Mouse (Mus musculus) midbrain, postnatal 0 days (tissue): Measurements from ENCODE around the gene Mob3b. TPM values are rescaled to one million over a fixed set of nuclear protein-coding genes. Genes with fewer than 3 reads are reported as not detected.

ENCODE experiments used
- ATAC-seq: fragments of 200-750 bp; cut with Nextera tagmentation; 2 replicates; pipeline ENCODE4 v1.8.0; 2017; ENCODE audit warnings: moderate number of reproducible peaks, mild to moderate bottlenecking, moderate TSS enrichment, moderate library complexity; ENCODE audit not compliant: low FRiP score
- DNase-seq: peaks from one replicate; pipeline ENCODE4 v3.0.0-alpha.2; 2015; ENCODE audit warnings: low spot score
- H3K27ac ChIP-seq: fragments of 300-500 bp; sonication (generic); 2 replicates; pipeline ENCODE4 v1.5.1; 2014; ENCODE audit warnings: low read depth, mild to moderate bottlenecking, low read length, mixed read lengths
- H3K27me3 ChIP-seq: fragments of 300-500 bp; sonication (generic); 2 replicates; pipeline ENCODE4 v1.6.1; 2014; ENCODE audit warnings: low read length, control low read depth, mixed read lengths; ENCODE audit not compliant: insufficient read depth
- H3K36me3 ChIP-seq: fragments of 300-500 bp; sonication (generic); 2 replicates; pipeline ENCODE4 v1.6.1; 2014; ENCODE audit warnings: low read length, control low read depth, mixed read lengths; ENCODE audit not compliant: insufficient read depth
- H3K4me1 ChIP-seq: fragments of 300-500 bp; sonication (generic); 2 replicates; pipeline ENCODE4 v1.6.1; 2014; ENCODE audit warnings: mild to moderate bottlenecking, control low read depth, antibody characterized with exemption, low read length, mixed read lengths; ENCODE audit not compliant: insufficient read depth
- H3K4me2 ChIP-seq: fragments of 300-500 bp; sonication (generic); 2 replicates; pipeline ENCODE4 v1.6.1; 2014; ENCODE audit warnings: low read depth, mild to moderate bottlenecking, low read length, mixed read lengths; ENCODE audit not compliant: poor library complexity, severe bottlenecking
- H3K4me3 ChIP-seq: fragments of 300-500 bp; sonication (generic); 2 replicates; pipeline ENCODE4 v1.5.1; 2014; ENCODE audit warnings: low read depth, mild to moderate bottlenecking, low read length, moderate library complexity
- H3K9ac ChIP-seq: fragments of 300-500 bp; sonication (generic); replicated peaks from 2 replicates; pipeline ENCODE4 v1.6.1; 2014; ENCODE audit warnings: mild to moderate bottlenecking, low read length, moderate library complexity, mixed read lengths; ENCODE audit not compliant: poor library complexity, severe bottlenecking
- H3K9me3 ChIP-seq: fragments of 300-500 bp; sonication (generic); 2 replicates; pipeline ENCODE4 v1.6.1; 2016; ENCODE audit warnings: low read length, control low read depth
- CTCF ChIP-seq: IDR thresholded peaks from 2 replicates; pipeline ENCODE4 v1.5.1; 2016; ENCODE audit warnings: antibody characterized with exemption, mild to moderate bottlenecking
- WGBS: fragments of 180-500 bp; shearing (Covaris S2); extraction: QIAGEN DNeasy Blood & Tissue Kit; methylation state at CpG from one replicate; pipeline ENCODE4 v1.1.7; 2014; 5-methylcytosine and 5-hydroxymethylcytosine counted together
- polyA plus RNA-seq: library from polyadenylated mRNA; unstranded; fragments of >200 nt; fragmentation: Nextera tagmentation; extraction: Ambion mirVana; gene quantifications from 2 replicates; pipeline ENCODE4 v1.2.1, GENCODE M21; 2015
- total RNA-seq: library from RNA; depleted of rRNA; stranded (reverse); fragments of >200 nt; gene quantifications from 2 replicates; pipeline ENCODE4 v1.2.3, GENCODE M21; 2014

Gene Mob3b
- total and polyA plus RNA-seq, 2 experiments from 2014 or later = 0.77 to 1.6 TPM

- no peaks in the 10 kb centered on the region for H3K36me3 ChIP-seq
- H3K9me3 ChIP-seq = no peaks in the 10 kb centered on the region
- no peaks in the 10 kb centered on the region for H3K27me3 ChIP-seq
- no peak overlapping the region for H3K4me2 ChIP-seq
- TF ChIP-seq CTCF = no peak
- H3K4me1 ChIP-seq = no peaks in the 10 kb centered on the region
- DNase-seq = no peak
- no peak overlapping the region for H3K9ac ChIP-seq
- no peak overlapping the region for H3K4me3 ChIP-seq
- H3K27ac ChIP-seq = no peak overlapping the region
- 85% methylated on average over 3 of the region's 3 CpGs for WGBS
- ATAC-seq = no peak
Observed at GRCm38 (mm10) chr4:35031623-35032022, 125.7 kb downstream of the Mob3b start.

DNA sequence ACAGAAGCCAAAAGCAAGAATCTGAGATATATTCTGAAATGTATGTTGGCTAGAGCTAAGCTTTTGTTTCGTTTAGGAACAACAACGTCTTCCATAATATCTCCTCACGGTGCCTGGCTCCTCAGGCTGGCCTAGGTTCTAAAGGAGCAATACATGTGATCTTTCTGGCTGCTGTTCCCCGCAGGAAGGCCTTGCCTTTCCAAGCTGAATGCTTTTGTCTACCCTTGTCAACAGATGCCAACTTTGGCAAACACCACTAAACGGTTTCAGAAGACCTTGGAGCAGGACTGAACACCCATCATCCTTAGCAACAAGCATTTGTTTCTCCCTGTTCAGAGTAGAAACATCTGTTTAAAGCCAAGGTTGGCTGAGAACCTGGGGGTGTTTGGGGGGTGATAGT lies 126.1 kb downstream of the Mob3b start:
- no peak overlapping the region for H3K4me3 ChIP-seq
- H3K4me2 ChIP-seq = no peak overlapping the region
- no peaks in the 10 kb centered on the region for H3K27me3 ChIP-seq
- no peaks in the 10 kb centered on the region for H3K9me3 ChIP-seq
- DNase-seq (peak; percentile 44), ATAC-seq (no peak)
- WGBS = 76% methylated on average over 5 of the region's 5 CpGs
- no peaks in the 10 kb centered on the region for H3K4me1 ChIP-seq
- no peak overlapping the region for H3K9ac ChIP-seq
- TF ChIP-seq CTCF = no peak
- H3K36me3 ChIP-seq = no peaks in the 10 kb centered on the region
- H3K27ac ChIP-seq = no peak overlapping the region

DNA sequence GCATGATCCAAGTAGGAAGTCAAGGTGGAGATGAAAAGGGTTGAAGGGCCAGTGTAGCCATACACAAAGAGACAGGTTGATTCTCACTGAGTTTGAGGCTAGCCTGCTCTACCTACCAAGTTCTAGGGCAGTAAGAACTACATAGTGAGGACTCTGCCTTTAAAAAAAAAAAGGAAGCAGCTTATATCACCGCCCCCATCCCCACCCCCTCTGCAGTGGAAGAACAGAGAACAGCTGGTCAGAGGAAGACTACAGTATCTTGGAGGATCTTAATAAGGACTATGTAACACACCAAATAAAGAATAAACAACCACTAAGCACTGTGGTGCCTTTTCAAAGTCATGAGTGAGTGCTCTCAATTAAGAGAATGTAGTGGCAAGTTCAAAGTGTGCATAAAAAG lies 138.9 kb downstream of the Mob3b start:
- Histone ChIP-seq H3K27ac (no peak overlapping the region), H3K36me3 (no peaks in the 10 kb centered on the region), H3K4me1 (no peaks in the 10 kb centered on the region), H3K4me2 (no peak overlapping the region), H3K4me3 (no peak overlapping the region), H3K9me3 (no peaks in the 10 kb centered on the region), H3K9ac (no peak overlapping the region), H3K27me3 (no peaks in the 10 kb centered on the region)
- DNase-seq (no peak), ATAC-seq (no peak)
- TF ChIP-seq CTCF = no peak
- 93% methylated on average over 1 of the region's 1 CpGs for WGBS

DNA sequence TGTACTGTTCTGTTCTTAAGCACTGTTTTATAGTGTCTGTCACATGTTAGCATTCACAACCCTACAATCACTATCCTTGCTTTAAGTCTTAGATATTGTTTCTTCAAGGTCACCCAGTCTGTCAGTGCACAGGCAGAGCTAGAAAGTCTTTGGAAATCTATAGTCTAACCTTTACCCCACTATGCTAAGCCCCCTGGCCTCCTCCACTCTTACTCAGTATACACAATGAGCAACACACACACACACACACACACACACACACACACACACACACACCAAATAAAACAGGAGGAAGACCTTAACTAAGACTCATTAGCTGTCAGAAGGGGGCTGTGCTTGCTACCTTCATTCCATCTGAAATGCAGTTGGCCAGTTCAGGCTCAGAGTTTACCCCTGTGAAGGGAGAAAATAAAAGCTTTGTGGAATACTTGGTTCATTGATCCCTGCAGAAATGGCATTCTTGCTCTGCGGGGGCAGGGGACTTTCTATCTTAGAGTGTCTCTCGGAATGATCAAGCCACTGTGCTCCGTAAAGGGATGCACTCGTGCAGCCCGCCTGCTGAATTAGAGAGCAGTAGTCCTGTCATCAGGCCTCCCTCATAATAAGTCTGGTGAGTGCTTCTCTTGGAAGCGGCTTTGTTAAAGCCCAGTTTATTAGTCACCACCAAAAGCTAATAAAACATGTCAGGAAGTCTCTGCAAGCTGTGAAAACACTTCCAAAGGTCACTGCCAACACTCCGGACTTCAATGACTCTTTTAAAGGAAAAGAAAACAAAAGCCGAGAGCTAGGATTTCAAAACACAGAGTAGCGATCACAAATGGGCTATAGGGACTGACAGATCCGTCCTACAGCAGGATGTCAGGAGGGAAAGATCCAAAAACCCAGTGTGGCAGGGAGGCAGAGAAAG lies 144.6 kb downstream of the Mob3b start:
- no peak for ATAC-seq
- WGBS = 22% methylated on average over 10 of the region's 10 CpGs

DNA sequence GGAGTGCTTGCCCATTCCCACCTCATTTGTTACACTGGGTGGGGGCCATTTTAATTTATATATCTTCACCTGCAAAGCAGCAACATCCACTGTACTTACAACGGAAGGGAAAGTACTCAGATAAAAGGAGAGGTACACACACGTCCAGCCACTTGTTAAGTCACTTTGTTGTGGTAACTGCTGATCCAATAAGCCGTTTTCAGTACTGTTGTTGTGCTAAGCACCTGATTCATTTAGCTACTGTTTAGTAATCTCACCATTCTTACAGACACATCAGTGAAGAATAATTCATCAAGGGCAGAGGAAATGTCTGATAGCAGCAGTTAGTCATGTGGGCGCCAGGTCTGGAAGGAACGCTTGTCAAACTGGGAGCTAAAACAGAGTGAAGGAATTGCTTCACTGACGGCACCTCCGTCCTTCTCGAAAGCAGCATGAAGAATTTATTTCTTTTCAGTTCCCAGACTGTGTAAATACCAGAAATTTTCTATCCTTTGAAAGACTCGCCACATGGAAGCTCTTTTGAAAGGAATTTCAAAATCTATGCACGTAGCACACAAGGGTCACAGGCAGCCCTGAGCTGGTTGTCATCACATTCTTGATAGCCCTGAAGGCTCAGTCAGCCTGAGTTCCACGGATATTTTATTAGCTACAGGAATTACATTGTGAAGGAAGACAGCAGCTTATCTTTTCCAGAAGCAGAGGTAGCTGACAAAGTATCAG lies 150.6 kb downstream of the Mob3b start:
- H3K27me3 ChIP-seq = no peaks in the 10 kb centered on the region
- no peak overlapping the region for H3K9ac ChIP-seq
- peak overlapping the region; percentile 12; the same call in 1 of the 2 replicates for H3K27ac ChIP-seq
- no peak overlapping the region for H3K4me2 ChIP-seq
- DNase-seq = no peak
- no peaks in the 10 kb centered on the region; the same call in 1 of the 2 replicates for H3K4me1 ChIP-seq
- peak; percentile 45; the same call in 1 of the 2 replicates for ATAC-seq
- H3K36me3 ChIP-seq = no peaks in the 10 kb centered on the region
- 24% methylated on average over 11 of the region's 11 CpGs for WGBS
- TF ChIP-seq CTCF = no peak
- no peak overlapping the region for H3K4me3 ChIP-seq
- H3K9me3 ChIP-seq = no peaks in the 10 kb centered on the region

More for the DNA sequence above, 144.6 kb downstream of the Mob3b start:
- Histone ChIP-seq H3K9ac (no peak overlapping the region), H3K36me3 (no peaks in the 10 kb centered on the region), H3K27me3 (no peaks in the 10 kb centered on the region), H3K4me3 (no peak overlapping the region), H3K9me3 (no peaks in the 10 kb centered on the region), H3K4me1 (peaks cover 3% of the 10 kb centered on the region; the same call in 1 of the 2 replicates), H3K4me2 (no peak overlapping the region), H3K27ac (no peak overlapping the region)
- DNase-seq = no peak
- no peak for TF ChIP-seq CTCF

GRCm38 (mm10) chr4:35006056-35006455 lies 151.2 kb downstream of the Mob3b start:
- Histone ChIP-seq H3K36me3 (no peaks in the 10 kb centered on the region), H3K27ac (no peak overlapping the region), H3K9me3 (no peaks in the 10 kb centered on the region), H3K9ac (no peak overlapping the region), H3K4me2 (no peak overlapping the region), H3K4me3 (no peak overlapping the region), H3K27me3 (no peaks in the 10 kb centered on the region), H3K4me1 (no peaks in the 10 kb centered on the region; the same call in 1 of the 2 replicates)
- no peak for TF ChIP-seq CTCF
- 47% methylated on average over 6 of the region's 6 CpGs for WGBS
- ATAC-seq (peak; percentile 47; the same call in 1 of the 2 replicates), DNase-seq (no peak)
